Mouse (Mus musculus) C2C12 (cell line): ENCODE results near the gene Inpp5b. TPM values are rescaled to one million over a fixed set of nuclear protein-coding genes. Genes with fewer than 3 reads are reported as not detected.

ENCODE experiments used
- H3K27me3 ChIP-seq: one replicate; pipeline ENCODE4 v1.6.1; 2011; ENCODE audit not compliant: control insufficient read depth, insufficient read depth, insufficient read length
- H3K36me3 ChIP-seq: one replicate; pipeline ENCODE4 v1.6.1; 2011; ENCODE audit not compliant: control insufficient read depth, insufficient read depth
- H3K4me3 ChIP-seq: one replicate; pipeline ENCODE4 v1.5.1; 2011; ENCODE audit warnings: mild to moderate bottlenecking, control low read depth; ENCODE audit not compliant: poor library complexity, insufficient read depth, severe bottlenecking
- H3K79me2 ChIP-seq: one replicate; pipeline ENCODE4 v1.6.1; 2011; ENCODE audit not compliant: control insufficient read depth, insufficient read depth
- H3K79me3 ChIP-seq: one replicate; pipeline ENCODE4 v1.6.1; 2011; ENCODE audit warnings: low read depth, control low read depth
- H3ac ChIP-seq: one replicate; pipeline ENCODE3; 2011; ENCODE audit warnings: low read depth; ENCODE audit not compliant: control insufficient read depth, insufficient read length
- CEBPB ChIP-seq: IDR thresholded peaks from one replicate; pipeline ENCODE4 v1.6.1; 2011; ENCODE audit warnings: low read depth, mild to moderate bottlenecking, control low read depth, moderate library complexity
- CTCF ChIP-seq: IDR thresholded peaks from one replicate; pipeline ENCODE4 v1.5.1; 2011; ENCODE audit not compliant: control insufficient read depth, insufficient read depth, insufficient read length
- FOSL1 ChIP-seq: IDR thresholded peaks from one replicate; pipeline ENCODE4 v1.8.0; 2011; ENCODE audit warnings: mild to moderate bottlenecking, low read length; ENCODE audit not compliant: poor library complexity, insufficient read depth, severe bottlenecking
- MAX ChIP-seq: IDR thresholded peaks from one replicate; pipeline ENCODE4 v1.6.1; 2011; ENCODE audit warnings: mild to moderate bottlenecking, control low read depth
- MYOD1 ChIP-seq: IDR thresholded peaks from one replicate; pipeline ENCODE4 v1.6.1; 2011; ENCODE audit warnings: low read depth; ENCODE audit not compliant: control insufficient read depth, insufficient read length
- MYOG ChIP-seq: IDR thresholded peaks from one replicate; pipeline ENCODE4 v1.6.1; 2011; ENCODE audit not compliant: control insufficient read depth, insufficient read length; ENCODE audit errors: extremely low read depth
- USF1 ChIP-seq: IDR thresholded peaks from one replicate; pipeline ENCODE4 v1.6.1; 2011; ENCODE audit warnings: low read depth, mild to moderate bottlenecking, control low read depth, moderate library complexity
- polyA plus RNA-seq: library from polyadenylated mRNA; unstranded; fragments of >200 nt; fragmentation: generic; extraction: Trizol; gene quantifications from one replicate; pipeline ENCODE4 v1.2.1, GENCODE M21; 2012; ENCODE audit warnings: missing spikeins

Gene Inpp5b
- polyA plus RNA-seq, 1 experiment, result 13.8 TPM

GRCm38 (mm10) chr4:124773995-124774394 lies 32.3 kb downstream of the Inpp5b start:
- Histone ChIP-seq H3ac (no peak overlapping the region), H3K36me3 (peaks cover 11% of the 10 kb centered on the region), H3K27me3 (no peaks in the 10 kb centered on the region), H3K79me2 (no peaks in the 10 kb centered on the region), H3K79me3 (no peaks in the 10 kb centered on the region), H3K4me3 (no peak overlapping the region)
- no peak for TF ChIP-seq MAX
- no peak for TF ChIP-seq MYOD1
- TF ChIP-seq CTCF, result no peak
- no peak for TF ChIP-seq FOSL1

GRCm38 (mm10) chr4:124774429-124774828 lies 32.8 kb downstream of the Inpp5b start:
- Histone ChIP-seq H3K79me3 (no peaks in the 10 kb centered on the region), H3ac (no peak overlapping the region)
- TF ChIP-seq CEBPB (no peak), USF1 (no peak), MYOD1 (no peak), FOSL1 (no peak), CTCF (no peak), MAX (no peak), MYOG (no peak)

GRCm38 (mm10) chr4:124781361-124781760 lies 39.7 kb downstream of the Inpp5b start:
- H3K36me3 ChIP-seq, result peaks cover 38% of the 10 kb centered on the region
- H3ac ChIP-seq, result no peak overlapping the region
- TF ChIP-seq MYOG (no peak), FOSL1 (no peak), MYOD1 (no peak), MAX (no peak), CTCF (no peak), USF1 (no peak), CEBPB (no peak)
- no peaks in the 10 kb centered on the region for H3K79me2 ChIP-seq
- H3K27me3 ChIP-seq, result no peaks in the 10 kb centered on the region
- no peak overlapping the region for H3K4me3 ChIP-seq
- no peaks in the 10 kb centered on the region for H3K79me3 ChIP-seq

More at GRCm38 (mm10) chr4:124774429-124774828, 32.8 kb downstream of the Inpp5b start:
- no peak overlapping the region for H3K4me3 ChIP-seq
- peaks cover 15% of the 10 kb centered on the region for H3K36me3 ChIP-seq
- no peaks in the 10 kb centered on the region for H3K27me3 ChIP-seq
- no peaks in the 10 kb centered on the region for H3K79me2 ChIP-seq

- H3K79me3 ChIP-seq, result no peaks in the 10 kb centered on the region
- H3K79me2 ChIP-seq, result no peaks in the 10 kb centered on the region
- no peaks in the 10 kb centered on the region for H3K27me3 ChIP-seq
- peaks cover 48% of the 10 kb centered on the region for H3K36me3 ChIP-seq
- H3K4me3 ChIP-seq, result no peak overlapping the region
- TF ChIP-seq MAX, result no peak
- TF ChIP-seq FOSL1, result no peak
- TF ChIP-seq MYOD1, result no peak
- no peak overlapping the region for H3ac ChIP-seq
Measured at GRCm38 (mm10) chr4:124782395-124782794, 40.7 kb downstream of the Inpp5b start.

GRCm38 (mm10) chr4:124783937-124784336 lies 42.3 kb downstream of the Inpp5b start:
- Histone ChIP-seq H3ac (no peak overlapping the region), H3K36me3 (peaks cover 46% of the 10 kb centered on the region), H3K79me3 (no peaks in the 10 kb centered on the region), H3K27me3 (no peaks in the 10 kb centered on the region), H3K4me3 (no peak overlapping the region), H3K79me2 (no peaks in the 10 kb centered on the region)
- TF ChIP-seq FOSL1 (no peak), CTCF (no peak), MYOG (no peak), MYOD1 (no peak), CEBPB (no peak), MAX (no peak), USF1 (no peak)

- H3K79me3 ChIP-seq, result no peaks in the 10 kb centered on the region
- H3ac ChIP-seq, result no peak overlapping the region
- H3K79me2 ChIP-seq, result no peaks in the 10 kb centered on the region
- peaks cover 43% of the 10 kb centered on the region for H3K36me3 ChIP-seq
- H3K27me3 ChIP-seq, result no peaks in the 10 kb centered on the region
- no peak overlapping the region for H3K4me3 ChIP-seq
- TF ChIP-seq CEBPB (no peak), USF1 (no peak), MYOD1 (no peak), FOSL1 (no peak), CTCF (no peak), MYOG (no peak), MAX (no peak)
Measured at GRCm38 (mm10) chr4:124790013-124790412, 48.4 kb downstream of the Inpp5b start.
